Mouse (Mus musculus): ENCODE results near the gene Lrig2.

- TF ChIP-seq CTCF (IDR thresholded peaks at IDR 0.05; ENCODE audit: control insufficient read depth, insufficient read depth, insufficient read length) = no peak
- no peak for TF ChIP-seq USF1 (IDR thresholded peaks at IDR 0.05; ENCODE audit: low read depth)
- no peak for TF ChIP-seq CEBPB (IDR thresholded peaks at IDR 0.05; ENCODE audit: low read depth)
Measured at GRCm38 (mm10) chr3:104401176-104401575, 110.5 kb downstream of the Lrig2 start.

Measured in C2C12 (cell line).